Comparison of ENCODE assay signal across 8 mouse cellular contexts in genomic region chr8:65037117-65037533, GRCm38 (mm10). TPM values are rescaled to one million over a fixed set of nuclear protein-coding genes. Genes with fewer than 3 reads are reported as not detected.
A peak's percentile ranks its signal among the peaks of the same experiment; 100 is the strongest.
DNase-seq lines count a peak whose midpoint lies in the region; ATAC-seq lines count a peak whose summit lies in the region.

Apela (minus strand) TSS chr8:65037336.

- no peaks in the 10 kb centered on the region for H3K27me3 ChIP-seq in embryonic facial prominence, embryonic 10.5 days (replicated peaks; ENCODE audit: low read depth, poor library complexity, severe bottlenecking)
- no peaks in the 10 kb centered on the region for H3K27me3 ChIP-seq in hindbrain, embryonic 15.5 days
- H3K27me3 ChIP-seq in limb, embryonic 12.5 days, result no peaks in the 10 kb centered on the region
- peaks cover 3% of the 10 kb centered on the region; the same call in 1 of the 2 replicates for H3K27me3 ChIP-seq in midbrain, embryonic 13.5 days

- peak; percentile 47; the same call in 1 of the 2 replicates for ATAC-seq in frontal cortex, adult (ENCODE audit: low TSS enrichment)
- peak; percentile 81 for ATAC-seq in hindbrain, embryonic 15.5 days (ENCODE audit: low FRiP score, low read depth)
- peak; percentile 71 for ATAC-seq in limb, embryonic 12.5 days (ENCODE audit: insufficient number of reproducible peaks, insufficient read depth, low FRiP score, low TSS enrichment, low read depth)
- ATAC-seq in midbrain, embryonic 13.5 days, result peak; percentile 77

- H3K4me2 ChIP-seq in hindbrain, embryonic 15.5 days, result peak within 1 kb of the TSS; percentile 68
- peak within 1 kb of the TSS; percentile 61 for H3K4me2 ChIP-seq in limb, embryonic 12.5 days
- peak within 1 kb of the TSS; percentile 57 for H3K4me2 ChIP-seq in midbrain, embryonic 13.5 days (replicated peaks)

- no peaks in the 10 kb centered on the region for H3K9me3 ChIP-seq in embryonic facial prominence, embryonic 10.5 days
- no peaks in the 10 kb centered on the region for H3K9me3 ChIP-seq in hindbrain, embryonic 15.5 days
- H3K9me3 ChIP-seq in limb, embryonic 12.5 days, result 0 out of 2 replicates have a peak, but pooled peaks cover 3% of the 10 kb centered on the region
- no peaks in the 10 kb centered on the region for H3K9me3 ChIP-seq in midbrain, embryonic 13.5 days

- under 1% methylated on average over 8 of the region's 8 CpGs for WGBS in embryonic facial prominence, embryonic 10.5 days
- under 1% methylated on average over 8 of the region's 8 CpGs for WGBS in hindbrain, embryonic 15.5 days
- WGBS in limb, embryonic 12.5 days, result under 1% methylated on average over 8 of the region's 8 CpGs
- 2% methylated on average over 8 of the region's 8 CpGs for WGBS in midbrain, embryonic 13.5 days

- peak within 1 kb of the TSS; percentile 51 for H3K4me3 ChIP-seq in embryonic facial prominence, embryonic 10.5 days
- peak within 1 kb of the TSS; percentile 39 for H3K4me3 ChIP-seq in hindbrain, embryonic 15.5 days
- H3K4me3 ChIP-seq in limb, embryonic 12.5 days (replicated peaks), result peak within 1 kb of the TSS; percentile 38
- peak within 1 kb of the TSS; percentile 34 for H3K4me3 ChIP-seq in midbrain, embryonic 13.5 days (replicated peaks)

- peak within 1 kb of the TSS; percentile 40 for H3K27ac ChIP-seq in embryonic facial prominence, embryonic 10.5 days (replicated peaks)
- H3K27ac ChIP-seq in hindbrain, embryonic 15.5 days (replicated peaks), result no peak within 1 kb of the TSS
- H3K27ac ChIP-seq in limb, embryonic 12.5 days, result peak within 1 kb of the TSS; percentile 53
- no peak within 1 kb of the TSS for H3K27ac ChIP-seq in midbrain, embryonic 13.5 days

- H3K9ac ChIP-seq in hindbrain, embryonic 15.5 days, result 0 out of 2 replicates have a peak within 1 kb of the TSS, but pooled peaks have one; percentile 5
- peak within 1 kb of the TSS; percentile 42 for H3K9ac ChIP-seq in limb, embryonic 12.5 days (replicated peaks)
- H3K9ac ChIP-seq in midbrain, embryonic 13.5 days (replicated peaks), result no peak within 1 kb of the TSS

- no peaks in the 10 kb centered on the region for H3K36me3 ChIP-seq in embryonic facial prominence, embryonic 10.5 days (replicated peaks)
- H3K36me3 ChIP-seq in hindbrain, embryonic 15.5 days, result no peaks in the 10 kb centered on the region
- no peaks in the 10 kb centered on the region for H3K36me3 ChIP-seq in limb, embryonic 12.5 days
- H3K36me3 ChIP-seq in midbrain, embryonic 13.5 days, result no peaks in the 10 kb centered on the region

- H3K4me1 ChIP-seq in embryonic facial prominence, embryonic 10.5 days, result peaks cover 39% of the 10 kb centered on the region
- H3K4me1 ChIP-seq in hindbrain, embryonic 15.5 days (replicated peaks), result peaks cover 14% of the 10 kb centered on the region
- H3K4me1 ChIP-seq in limb, embryonic 12.5 days (replicated peaks), result peaks cover 32% of the 10 kb centered on the region
- H3K4me1 ChIP-seq in midbrain, embryonic 13.5 days (replicated peaks), result peaks cover 19% of the 10 kb centered on the region

- no peak for DNase-seq in frontal cortex, postnatal 25 days (ENCODE audit: low spot score in 2 of 2)
- DNase-seq in embryonic facial prominence, embryonic 10.5 days (ENCODE audit: low spot score), result peak; percentile 78
- no peak for DNase-seq in urinary bladder, adult 18-20 months (ENCODE audit: low spot score in 2 of 2)
- DNase-seq in frontal cortex, postnatal 10 days (ENCODE audit: low spot score in 2 of 2), result no peak

RNA-seq across cellular contexts. Expression of gene Apela, which starts in this region (rescaled TPM):
- 1.6 and 2.6 TPM in 2 replicates for polyA plus RNA-seq in embryonic facial prominence, embryonic 10.5 days (2016; fragmentation: Nextera tagmentation; extraction: Ambion mirVana)
- polyA plus RNA-seq in hindbrain, embryonic 15.5 days (2015; fragmentation: Nextera tagmentation; extraction: Ambion mirVana), result 1.3 and 1.6 TPM in 2 replicates
- polyA plus RNA-seq in limb, embryonic 12.5 days (2016; fragmentation: Nextera tagmentation; extraction: Ambion mirVana), result 10.6 and 11.2 TPM in 2 replicates
- 1.3 and 1.7 TPM in 2 replicates for polyA plus RNA-seq in midbrain, embryonic 13.5 days (2015; fragmentation: Nextera tagmentation; extraction: Ambion mirVana)

Comparison
In these comparisons a context has a peak if more than half of its experiments do, and no peak if none do; other contexts are left out.
1. H3K27ac ChIP-seq: peak in embryonic facial prominence, embryonic 10.5 days (single experiment) and limb, embryonic 12.5 days (single experiment); none in hindbrain, embryonic 15.5 days (single experiment) and midbrain, embryonic 13.5 days (single experiment).
2. Peak in every context shown above with its lines, with median percentiles within 50 percentile points of each other: ATAC-seq, H3K4me3 ChIP-seq and H3K4me2 ChIP-seq.